1 mouse cellular context compared by ENCODE assay signal in genomic region chr9:44078955-44079756, GRCm38 (mm10).
A peak's percentile ranks its signal among the peaks of the same experiment; 100 is the strongest.
TF ChIP-seq lines count a peak whose summit lies in the region.

No protein-coding gene starts in this region.

TF ChIP-seq in MEL, 35 proteins besides CTCF, POLR2A, EP300 and RAD21:
- TF ChIP-seq MAFK (IDR thresholded peaks at IDR 0.05; ENCODE audit: borderline replicate concordance, low read depth, low read length) (0 out of 2 replicates have a peak, but pooled peaks have one; percentile 40), MAZ (IDR thresholded peaks at IDR 0.05; ENCODE audit: low read depth, low read length) (0 out of 2 replicates have a peak, but pooled peaks have one; percentile 29), CHD1 (IDR thresholded peaks at IDR 0.05; ENCODE audit: low read depth, low read length) (no peak), MAX (IDR thresholded peaks at IDR 0.05; ENCODE audit: low read length) (peak; percentile 67), POLR2AphosphoS5 (IDR thresholded peaks at IDR 0.05; ENCODE audit: borderline replicate concordance, low read depth, low read length) (no peak), BHLHE40 (IDR thresholded peaks at IDR 0.05; ENCODE audit: borderline replicate concordance, low read depth, low read length) (peak; percentile 77; the same call in 1 of the 2 replicates), UBTF (IDR thresholded peaks at IDR 0.05; ENCODE audit: borderline replicate concordance, insufficient read depth, low read depth, low read length) (no peak), TAL1 (IDR thresholded peaks at IDR 0.05; ENCODE audit: low read length) (no peak), USF1 (IDR thresholded peaks at IDR 0.05; ENCODE audit: low read depth, low read length) (peak; percentile 93), E2F4 (IDR thresholded peaks at IDR 0.05; ENCODE audit: borderline replicate concordance, low read depth, low read length) (no peak), MYB (IDR thresholded peaks at IDR 0.05; ENCODE audit: low read depth, low read length) (no peak), JUND (IDR thresholded peaks at IDR 0.05; ENCODE audit: low read depth, low read length) (no peak), SMC3 (IDR thresholded peaks at IDR 0.05; ENCODE audit: low read depth, low read length) (no peak), MXI1 (IDR thresholded peaks at IDR 0.05; ENCODE audit: low read depth, low read length) (peak; percentile 27; the same call in 1 of the 2 replicates), SIN3A (IDR thresholded peaks at IDR 0.05; ENCODE audit: low read length) (peak; percentile 82), KAT2A (conservative IDR thresholded peaks at IDR 0.05; ENCODE audit: low read depth, low read length) (no peak), GATA1 (IDR thresholded peaks at IDR 0.05; ENCODE audit: low read depth, low read length) (no peak), ETS1 (IDR thresholded peaks at IDR 0.05; ENCODE audit: low read depth, low read length) (peak; percentile 97), USF2 (IDR thresholded peaks at IDR 0.05; ENCODE audit: borderline replicate concordance in 1 of 2, insufficient read depth in 1 of 2, low read depth in 1 of 2, low read length in 2 of 2) (peak; percentile 37 to 67; a peak in 1 of 4 replicates), NELFE (IDR thresholded peaks at IDR 0.05; ENCODE audit: low read depth, low read length) (no peak), TCF12 (IDR thresholded peaks at IDR 0.05; ENCODE audit: low read depth, low read length) (no peak)
TF ChIP-seq in MEL: peak in this region for 9.
